Mouse (Mus musculus) megakaryocyte progenitor cell, adult 5-6 weeks (primary cell): Measurements from ENCODE around the gene Phlpp1. TPM values are rescaled to one million over a fixed set of nuclear protein-coding genes. Genes with fewer than 3 reads are reported as not detected.

ENCODE experiments used
- ATAC-seq: replicated peaks from 2 replicates; pipeline ENCODE4 v1.8.0; 2016; ENCODE audit warnings: mild to moderate bottlenecking, moderate TSS enrichment, inconsistent platforms; ENCODE audit not compliant: poor library complexity
- total RNA-seq, 2 experiments: library from RNA; stranded (forward) in 1 of 2; stranded (reverse) in 1 of 2; fragments of 157-497, 149-512 nt in 1 of 2; fragments of 200-1000 nt in 1 of 2; gene quantifications; 2 replicates each; pipeline versions ENCODE4 v1.2.3 to v1.2.4; 2015 to 2017

Phlpp1 gene
- total RNA-seq (2015) (1.1 and 2.6 TPM in 2 replicates), total RNA-seq (2017) (0.92 and 2.1 TPM in 2 replicates)

- ATAC-seq = peak; percentile 91
These were observed at the start of gene Phlpp1 for GRCm38 (mm10) chr1:106171241-106172220. Gene Phlpp1, plus strand, starts transcription at chr1:106171752.

DNA sequence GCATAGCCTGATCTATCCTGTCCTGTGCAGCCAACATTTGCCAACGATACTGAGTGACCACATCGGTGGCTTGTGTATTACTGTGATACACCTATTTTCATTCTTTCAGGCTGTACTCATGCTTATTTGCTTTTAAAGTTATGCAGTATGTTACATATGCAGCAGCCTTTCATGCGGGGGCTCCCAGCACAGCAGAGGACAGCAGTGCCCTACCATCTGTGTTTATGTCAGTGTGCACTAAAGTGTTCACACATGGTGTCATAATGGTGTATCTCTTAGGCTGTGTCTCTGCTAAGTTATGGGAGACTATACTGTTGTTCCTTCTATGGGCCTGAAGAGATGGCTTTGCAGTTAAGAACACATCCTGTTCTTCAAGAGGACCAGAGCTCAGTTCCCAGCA is 45.0 kb upstream of the Phlpp1 start:
- no peak for ATAC-seq

DNA sequence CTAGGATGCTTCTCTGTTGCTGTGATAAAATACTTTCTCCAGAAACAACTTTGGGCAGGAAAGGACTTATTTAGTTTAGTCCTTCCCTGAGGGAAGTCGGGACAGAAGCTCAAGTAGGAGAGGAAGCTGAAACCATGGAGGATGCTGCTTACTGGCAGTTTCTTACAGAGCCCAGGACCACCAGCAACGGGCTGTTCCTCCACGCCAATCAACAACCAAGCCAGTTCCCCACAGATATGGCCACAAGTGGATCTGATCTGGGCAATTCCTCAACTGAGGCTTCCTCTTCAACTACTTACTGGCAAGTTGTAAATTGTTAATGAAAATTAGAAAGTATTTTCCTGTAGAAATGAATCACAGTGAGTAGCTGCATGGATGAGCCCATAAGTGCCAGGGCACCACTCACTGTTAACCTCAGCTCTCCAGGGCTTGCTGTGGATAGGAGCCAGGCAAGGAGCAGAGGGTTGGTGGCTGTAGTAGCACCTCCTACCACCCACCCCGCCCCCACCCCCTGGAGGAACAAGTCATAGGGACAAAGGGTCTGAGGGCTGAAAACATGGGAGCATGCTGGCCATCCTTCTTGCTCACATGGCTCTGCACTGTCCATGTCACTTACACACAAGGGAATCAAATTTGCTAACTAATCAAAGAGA is 39.7 kb upstream of the Phlpp1 start:
- ATAC-seq = no peak; the same call in 1 of the 2 replicates

DNA sequence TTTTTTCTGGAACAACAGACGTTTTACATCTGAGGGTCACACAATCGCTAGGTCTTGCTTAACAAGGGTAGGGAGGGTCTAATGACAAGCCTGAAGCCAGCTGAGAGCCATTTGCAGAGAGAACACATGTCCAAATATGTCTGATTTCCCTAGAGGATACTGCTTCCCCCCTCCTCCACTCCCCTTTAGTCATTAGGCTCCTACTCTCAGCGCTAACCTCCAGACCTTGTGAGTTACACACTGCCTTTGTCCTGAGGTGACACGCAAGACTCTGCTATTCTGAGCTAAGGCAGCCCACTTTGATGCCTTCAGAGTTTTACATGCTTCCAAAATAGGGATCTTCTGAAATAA is 39.2 kb upstream of the Phlpp1 start:
- no peak for ATAC-seq

- ATAC-seq = peak; percentile 72
These were observed 32.9 kb upstream of the Phlpp1 start for GRCm38 (mm10) chr1:106138691-106139090.

DNA sequence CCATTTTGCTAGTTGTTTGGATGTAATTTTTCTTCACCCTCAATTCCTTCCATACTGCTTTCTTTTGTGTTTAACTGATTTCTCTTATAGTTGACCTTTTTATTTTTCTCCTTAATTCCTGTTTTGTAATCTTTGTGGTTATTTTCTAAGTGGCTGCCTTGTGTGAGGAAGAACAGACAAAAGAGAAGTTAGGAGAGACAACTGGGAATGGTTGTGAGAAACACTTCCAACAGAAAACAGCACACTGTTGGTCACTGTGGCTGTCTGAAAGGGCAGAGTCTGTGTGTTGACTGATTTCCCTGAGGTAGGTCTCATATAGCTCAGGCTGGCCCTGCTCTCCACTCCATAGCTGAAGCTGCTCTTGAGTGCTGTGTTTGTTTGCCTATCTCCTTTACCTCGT is 32.4 kb upstream of the Phlpp1 start:
- ATAC-seq = peak; percentile 50

DNA sequence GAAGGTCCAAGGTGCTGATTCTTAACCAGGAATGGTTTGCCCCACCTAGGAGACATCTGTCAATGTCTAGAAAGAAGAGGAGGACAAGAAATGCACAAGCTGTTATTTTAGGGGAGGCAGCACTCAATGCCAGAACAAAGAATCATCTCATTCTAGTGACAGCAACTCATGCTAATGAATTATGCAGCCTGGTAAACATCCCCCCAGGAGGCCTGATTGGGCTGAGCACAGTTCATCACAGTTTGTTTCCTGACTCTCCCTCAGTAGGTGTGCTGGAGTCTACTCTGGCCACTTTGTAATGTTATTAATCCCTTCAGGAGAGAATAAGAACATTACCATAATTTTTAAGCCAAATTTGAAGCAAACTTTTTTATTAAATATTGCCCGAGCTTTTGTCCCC is 29.5 kb upstream of the Phlpp1 start:
- no peak for ATAC-seq

DNA sequence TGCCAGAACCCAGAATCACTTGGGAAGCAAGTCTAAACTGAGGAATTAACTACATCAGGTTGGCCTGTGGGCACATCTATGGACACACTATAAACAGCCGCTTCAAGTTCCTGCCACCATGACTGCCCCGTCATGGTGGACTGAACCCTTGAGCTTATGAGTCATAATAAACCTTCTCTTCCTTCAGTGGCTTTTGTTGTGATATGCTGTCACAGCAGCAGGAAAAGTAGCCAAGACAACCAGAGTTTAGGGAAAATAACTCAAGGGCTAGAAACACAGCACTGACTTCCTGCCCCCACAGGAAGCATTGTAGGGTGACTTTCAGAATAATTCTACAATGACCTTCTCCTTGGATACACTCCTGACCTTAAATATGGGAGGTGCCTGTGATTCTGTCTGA is 27.0 kb upstream of the Phlpp1 start:
- no peak for ATAC-seq

- ATAC-seq = no peak
These were observed 26.5 kb upstream of the Phlpp1 start for GRCm38 (mm10) chr1:106145055-106145454.

DNA sequence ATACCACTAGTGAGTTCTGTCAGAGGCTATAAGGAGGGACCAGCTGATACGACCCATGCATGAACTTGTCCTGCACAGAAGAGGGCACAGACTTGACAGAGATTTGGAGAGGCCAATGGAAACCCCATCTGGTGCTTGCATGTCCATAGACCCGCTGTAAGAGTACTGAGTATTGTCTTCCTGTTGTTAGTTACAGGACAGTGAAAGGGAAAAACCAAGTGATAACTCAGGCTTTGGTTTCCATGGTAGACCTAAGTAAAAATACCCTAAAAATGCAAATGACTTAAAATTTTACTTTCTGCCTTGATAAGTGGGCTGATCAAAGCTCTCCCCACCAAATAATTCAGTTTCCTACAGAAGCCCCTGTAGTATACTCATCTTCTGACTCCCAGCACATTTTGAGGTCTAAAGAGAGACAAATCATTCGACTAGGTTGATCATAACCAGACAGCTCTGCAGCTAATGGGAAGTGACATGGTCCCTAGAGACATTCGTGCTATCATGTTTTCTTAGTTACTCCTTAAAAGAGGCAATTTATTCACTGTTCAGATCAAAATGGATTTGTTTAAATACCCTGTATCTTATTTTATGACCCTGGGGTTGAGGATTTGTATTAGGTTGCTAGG is 25.9 kb upstream of the Phlpp1 start:
- ATAC-seq = no peak

DNA sequence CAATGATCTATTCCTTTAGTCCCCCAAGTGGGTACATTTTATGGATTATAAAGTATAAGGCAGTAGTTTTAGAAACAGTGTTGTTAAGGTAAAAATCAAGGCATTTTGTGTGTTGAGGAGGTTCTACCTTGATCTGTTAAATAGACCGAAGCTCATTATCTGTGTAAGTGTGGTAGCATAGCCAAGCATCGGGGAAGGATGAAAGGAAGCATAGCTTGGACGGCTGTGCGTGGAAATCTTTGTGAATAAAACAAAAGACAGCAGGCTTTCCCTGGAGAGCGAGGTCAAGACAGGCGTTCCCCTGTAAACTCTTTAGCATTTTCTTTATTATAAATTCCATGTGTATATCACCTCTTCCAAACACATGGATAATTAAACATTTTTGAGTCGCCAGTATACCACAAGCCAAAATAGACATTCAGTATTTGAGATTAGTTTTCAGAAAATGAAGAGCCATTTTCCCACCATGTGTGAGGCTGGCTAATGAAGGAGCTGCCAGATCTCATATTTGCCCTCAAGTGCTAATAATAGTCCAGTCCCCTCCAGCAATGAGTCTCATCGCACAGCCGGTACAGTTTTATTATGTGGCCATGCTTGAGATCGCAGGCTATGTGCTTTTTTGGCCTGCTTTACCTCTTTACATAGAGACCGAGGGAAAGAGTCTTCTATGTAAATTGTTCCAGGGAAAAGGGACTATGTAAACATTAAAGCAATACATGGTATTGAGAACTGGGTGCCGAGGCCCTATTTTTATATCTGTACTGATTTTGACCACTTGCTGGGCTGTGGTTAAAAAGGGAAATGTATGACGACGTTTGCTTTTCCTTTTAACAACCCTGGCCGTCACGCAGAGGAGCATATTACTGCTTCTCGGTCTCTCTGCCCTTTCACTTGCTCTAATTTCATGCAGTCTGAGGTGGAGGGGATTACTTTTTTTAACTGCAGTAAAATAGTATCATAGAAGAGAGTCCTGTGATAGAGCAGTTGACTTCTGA is 22.9 kb upstream of the Phlpp1 start:
- peak; percentile 40; the same call in 1 of the 2 replicates for ATAC-seq

GRCm38 (mm10) chr1:106151846-106152245 is 19.7 kb upstream of the Phlpp1 start:
- ATAC-seq = peak; percentile 98

DNA sequence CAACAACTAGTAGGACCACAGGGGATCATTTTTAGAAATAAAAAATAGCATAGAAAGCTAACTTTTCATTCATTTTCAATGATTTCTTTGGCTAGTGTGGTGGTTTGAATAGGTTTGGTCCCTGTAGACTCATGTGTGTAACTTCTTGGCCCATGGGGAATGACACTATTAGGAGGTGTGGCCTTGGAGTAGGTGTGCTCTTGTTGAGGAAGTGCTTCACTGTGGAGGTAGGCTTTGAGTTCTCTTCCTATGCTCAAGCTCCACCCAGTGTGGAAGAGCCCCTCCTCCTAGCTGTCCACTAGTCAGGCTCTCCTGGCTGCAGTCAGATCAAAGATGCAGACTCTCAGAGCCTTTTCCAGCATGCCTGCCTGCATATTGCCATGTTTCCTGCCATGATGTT is 18.8 kb upstream of the Phlpp1 start:
- ATAC-seq = peak; percentile 45

DNA sequence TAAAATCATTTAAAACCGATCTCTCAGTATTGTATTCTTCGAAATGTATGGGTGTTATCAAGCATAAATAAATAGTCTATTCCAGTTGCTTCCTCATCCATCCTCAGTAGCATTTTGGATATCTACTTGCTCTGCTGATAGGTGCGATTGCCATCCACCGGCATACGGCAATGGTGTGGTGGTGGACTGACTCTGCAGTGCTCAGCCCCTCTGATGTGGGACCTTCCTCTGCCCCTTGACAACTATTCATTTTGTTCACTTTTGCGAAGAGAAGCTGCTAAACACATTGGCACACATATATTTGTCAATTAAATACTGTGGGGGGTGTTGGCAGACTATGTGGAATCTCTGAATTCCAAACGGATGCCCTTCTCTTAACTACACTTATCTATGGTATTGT is 17.0 kb upstream of the Phlpp1 start:
- no peak for ATAC-seq

DNA sequence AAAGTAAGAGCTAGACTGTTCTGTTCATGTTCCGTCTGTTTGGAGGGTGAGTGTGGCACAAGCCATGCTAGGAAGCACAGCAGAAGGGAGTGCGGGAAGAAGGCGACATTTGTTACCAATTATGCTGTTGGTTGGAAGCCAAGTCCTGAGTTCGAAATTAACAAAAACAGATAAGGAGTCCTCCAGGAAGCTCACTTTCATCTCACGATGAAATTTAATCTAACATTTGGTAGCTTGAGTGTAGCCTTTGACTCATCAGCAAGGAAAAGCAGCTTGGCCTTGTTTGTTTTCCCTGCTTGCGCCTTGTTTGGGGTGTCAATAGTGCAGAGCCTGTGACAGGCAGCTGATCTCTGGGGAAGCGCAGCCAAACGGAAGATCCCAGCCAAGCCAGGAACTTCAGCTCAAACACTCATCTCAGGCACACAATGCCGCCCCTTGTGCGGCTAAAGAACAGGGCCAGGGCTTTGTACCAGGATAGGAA is 16.4 kb upstream of the Phlpp1 start:
- no peak for ATAC-seq

GRCm38 (mm10) chr1:106155702-106156101 is 15.8 kb upstream of the Phlpp1 start:
- no peak for ATAC-seq

DNA sequence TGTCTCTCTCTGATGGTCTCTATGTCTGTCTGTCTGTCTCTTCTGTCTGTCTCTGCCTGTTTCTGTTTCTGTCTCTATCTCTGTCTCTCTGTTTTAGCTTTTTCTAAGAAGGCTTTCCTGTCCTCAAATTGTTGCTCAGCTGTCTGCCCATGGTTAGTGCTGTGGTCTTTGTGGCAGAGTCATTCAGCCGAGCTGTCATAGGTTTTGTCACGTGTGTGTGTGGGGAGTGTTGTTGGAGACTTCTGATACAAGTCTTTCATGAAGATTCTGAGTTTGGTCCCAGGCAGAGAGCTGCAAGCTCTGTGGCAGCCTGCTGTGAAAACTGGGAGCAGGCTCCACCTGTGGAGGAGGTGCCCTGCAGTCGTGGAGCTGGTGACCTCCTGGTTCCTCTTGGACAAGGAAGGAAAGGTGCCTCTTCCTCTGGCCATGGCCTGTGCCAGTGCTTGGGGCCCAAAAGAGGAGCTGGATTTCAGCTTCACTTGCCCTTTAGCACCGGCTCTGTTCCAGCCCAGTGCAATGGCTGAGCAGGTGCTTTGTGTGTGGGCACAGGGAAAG is 13.5 kb upstream of the Phlpp1 start:
- peak; percentile 30; the same call in 1 of the 2 replicates for ATAC-seq

DNA sequence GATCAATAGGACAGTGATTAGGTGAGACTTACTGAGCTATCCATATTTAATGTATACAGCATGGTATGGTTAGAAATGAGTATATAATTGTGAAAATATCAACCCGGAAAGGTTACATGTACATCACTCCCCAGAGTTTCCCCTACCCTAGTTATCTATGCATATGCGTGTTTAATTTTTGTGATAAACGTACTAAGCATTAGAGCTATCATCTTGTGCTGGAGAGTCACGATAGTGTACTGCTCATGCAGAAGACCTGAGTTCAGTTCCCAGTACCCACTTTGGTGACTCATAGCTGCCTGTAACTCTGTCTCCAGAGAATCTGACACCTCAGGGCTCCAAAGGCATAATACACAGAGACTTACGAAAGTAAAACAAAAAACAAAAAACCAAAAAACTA is 11.9 kb upstream of the Phlpp1 start:
- ATAC-seq = no peak

GRCm38 (mm10) chr1:106160916-106161315 is 10.6 kb upstream of the Phlpp1 start:
- ATAC-seq = no peak

GRCm38 (mm10) chr1:106162581-106162980 is 9.0 kb upstream of the Phlpp1 start:
- ATAC-seq = peak; percentile 95
